Mouse (Mus musculus) R1 (cell line): Measurements from ENCODE around the gene Slc7a12.

Experiments used
- DNase-seq: peaks from one replicate; pipeline ENCODE4 v3.0.0-alpha.2; 2018; ENCODE audit warnings: low read depth, low spot score

The Slc7a12 gene

GRCm38 (mm10) chr3:14480397-14480796, at the start of gene Slc7a12:
Slc7a12 (plus strand) TSS chr3:14480697.
- DNase-seq: no peak

GRCm38 (mm10) chr3:14432381-14432780, 48.1 kb upstream of the Slc7a12 start:
- no peak for DNase-seq

GRCm38 (mm10) chr3:14446015-14446414, 34.5 kb upstream of the Slc7a12 start:
- DNase-seq: peak; percentile 79

- peak; percentile 91 for DNase-seq
Measured at GRCm38 (mm10) chr3:14446691-14447090, 33.8 kb upstream of the Slc7a12 start.
